Mouse (Mus musculus): ENCODE data around the gene Fras1. TPM values are rescaled to one million over a fixed set of nuclear protein-coding genes. Genes with fewer than 3 reads are reported as not detected.

Fras1 gene
- polyA plus RNA-seq, 1 experiment from 2014 or later: 30.5 TPM

- DNase-seq (no peak), ATAC-seq (ENCODE audit: insufficient read depth) (no peak)
- Histone ChIP-seq H3K27me3 (ENCODE audit: insufficient read depth, low read length) (no peaks in the 10 kb centered on the region), H3K27ac (ENCODE audit: low read depth) (no peak overlapping the region), H3K4me3 (ENCODE audit: low read depth, low read length) (no peak overlapping the region), H3K4me2 (no peak overlapping the region), H3K36me3 (ENCODE audit: insufficient read depth) (0 out of 2 replicates have a peak, but pooled peaks cover 3% of the 10 kb centered on the region), H3K4me1 (ENCODE audit: insufficient read depth) (no peaks in the 10 kb centered on the region), H3K9me3 (ENCODE audit: low read depth, low read length) (no peaks in the 10 kb centered on the region), H3K9ac (no peak overlapping the region)
- WGBS: 82% methylated on average over 2 of the region's 2 CpGs
- TF ChIP-seq CTCF (IDR thresholded peaks at IDR 0.05; ENCODE audit: low read depth): no peak
Measured at GRCm38 (mm10) chr5:96641297-96641696, 267.5 kb downstream of the Fras1 start.

- Histone ChIP-seq H3K9ac (no peak overlapping the region), H3K4me3 (ENCODE audit: low read depth, low read length) (no peak overlapping the region), H3K27me3 (ENCODE audit: insufficient read depth, low read length) (no peaks in the 10 kb centered on the region), H3K36me3 (ENCODE audit: insufficient read depth) (peaks cover 3% of the 10 kb centered on the region; the same call in 1 of the 2 replicates), H3K27ac (ENCODE audit: low read depth) (no peak overlapping the region), H3K4me2 (no peak overlapping the region), H3K4me1 (ENCODE audit: insufficient read depth) (no peaks in the 10 kb centered on the region), H3K9me3 (ENCODE audit: low read depth, low read length) (no peaks in the 10 kb centered on the region)
- TF ChIP-seq CTCF (IDR thresholded peaks at IDR 0.05; ENCODE audit: low read depth): no peak
- WGBS: 88% methylated on average over 4 of the region's 4 CpGs
- no peak for DNase-seq
- ATAC-seq (ENCODE audit: insufficient read depth): no peak
Measured at GRCm38 (mm10) chr5:96675676-96676075, 301.9 kb downstream of the Fras1 start.

- Histone ChIP-seq H3K4me2 (no peak overlapping the region), H3K27ac (ENCODE audit: low read depth) (no peak overlapping the region), H3K9me3 (ENCODE audit: low read depth, low read length) (no peaks in the 10 kb centered on the region), H3K9ac (no peak overlapping the region), H3K4me3 (ENCODE audit: low read depth, low read length) (no peak overlapping the region), H3K4me1 (ENCODE audit: insufficient read depth) (no peaks in the 10 kb centered on the region), H3K27me3 (ENCODE audit: insufficient read depth, low read length) (no peaks in the 10 kb centered on the region), H3K36me3 (ENCODE audit: insufficient read depth) (peaks cover 3% of the 10 kb centered on the region; the same call in 1 of the 2 replicates)
- DNase-seq (peak; percentile 85), ATAC-seq (ENCODE audit: insufficient read depth) (no peak)
- peak; percentile 65 for TF ChIP-seq CTCF (IDR thresholded peaks at IDR 0.05; ENCODE audit: low read depth)
- WGBS: 28% methylated on average over 2 of the region's 2 CpGs
Measured at GRCm38 (mm10) chr5:96677498-96677897, 303.7 kb downstream of the Fras1 start.

- no peak for ATAC-seq (ENCODE audit: insufficient read depth)
- no peak for TF ChIP-seq CTCF (IDR thresholded peaks at IDR 0.05; ENCODE audit: low read depth)
- Histone ChIP-seq H3K4me2 (no peak overlapping the region), H3K9me3 (ENCODE audit: low read depth, low read length) (no peaks in the 10 kb centered on the region), H3K27me3 (ENCODE audit: insufficient read depth, low read length) (no peaks in the 10 kb centered on the region), H3K4me1 (ENCODE audit: insufficient read depth) (no peaks in the 10 kb centered on the region), H3K4me3 (ENCODE audit: low read depth, low read length) (no peak overlapping the region), H3K36me3 (ENCODE audit: insufficient read depth) (peaks cover 9% of the 10 kb centered on the region; the same call in 1 of the 2 replicates), H3K9ac (no peak overlapping the region), H3K27ac (ENCODE audit: low read depth) (no peak overlapping the region)
- 58% methylated on average over 3 of the region's 3 CpGs for WGBS
- no peak for DNase-seq
Measured at GRCm38 (mm10) chr5:96681085-96681484, 307.3 kb downstream of the Fras1 start.

- Histone ChIP-seq H3K4me1 (ENCODE audit: insufficient read depth) (no peaks in the 10 kb centered on the region), H3K36me3 (ENCODE audit: insufficient read depth) (peaks cover 6% of the 10 kb centered on the region; the same call in 1 of the 2 replicates), H3K9me3 (ENCODE audit: low read depth, low read length) (no peaks in the 10 kb centered on the region), H3K9ac (no peak overlapping the region), H3K27me3 (ENCODE audit: insufficient read depth, low read length) (no peaks in the 10 kb centered on the region), H3K27ac (ENCODE audit: low read depth) (no peak overlapping the region), H3K4me3 (ENCODE audit: low read depth, low read length) (no peak overlapping the region), H3K4me2 (no peak overlapping the region)
- DNase-seq (no peak), ATAC-seq (ENCODE audit: insufficient read depth) (no peak)
- TF ChIP-seq CTCF (IDR thresholded peaks at IDR 0.05; ENCODE audit: low read depth): no peak
- 54% methylated on average over 2 of the region's 2 CpGs for WGBS
Measured at GRCm38 (mm10) chr5:96682777-96683176, 309.0 kb downstream of the Fras1 start.

- peaks cover 6% of the 10 kb centered on the region; the same call in 1 of the 2 replicates for H3K36me3 ChIP-seq (ENCODE audit: insufficient read depth)
- no peak overlapping the region for H3K9ac ChIP-seq
- no peaks in the 10 kb centered on the region for H3K27me3 ChIP-seq (ENCODE audit: insufficient read depth, low read length)
- no peak overlapping the region for H3K4me2 ChIP-seq
- no peak for TF ChIP-seq CTCF (IDR thresholded peaks at IDR 0.05; ENCODE audit: low read depth)
- ATAC-seq (ENCODE audit: insufficient read depth): no peak
- no peaks in the 10 kb centered on the region for H3K9me3 ChIP-seq (ENCODE audit: low read depth, low read length)
- DNase-seq: no peak
- 85% methylated on average over 2 of the region's 2 CpGs for WGBS
- H3K4me3 ChIP-seq (ENCODE audit: low read depth, low read length): no peak overlapping the region
- H3K27ac ChIP-seq (ENCODE audit: low read depth): no peak overlapping the region
- no peaks in the 10 kb centered on the region for H3K4me1 ChIP-seq (ENCODE audit: insufficient read depth)
Measured at GRCm38 (mm10) chr5:96688885-96689284, 315.1 kb downstream of the Fras1 start.

- TF ChIP-seq CTCF (IDR thresholded peaks at IDR 0.05; ENCODE audit: low read depth): no peak
- DNase-seq: no peak
- Histone ChIP-seq H3K27ac (ENCODE audit: low read depth) (no peak overlapping the region), H3K9me3 (ENCODE audit: low read depth, low read length) (no peaks in the 10 kb centered on the region), H3K27me3 (ENCODE audit: insufficient read depth, low read length) (no peaks in the 10 kb centered on the region), H3K4me1 (ENCODE audit: insufficient read depth) (no peaks in the 10 kb centered on the region), H3K4me2 (no peak overlapping the region), H3K4me3 (ENCODE audit: low read depth, low read length) (no peak overlapping the region), H3K36me3 (ENCODE audit: insufficient read depth) (peaks cover 5% of the 10 kb centered on the region; the same call in 1 of the 2 replicates), H3K9ac (no peak overlapping the region)
- no peak for ATAC-seq (ENCODE audit: insufficient read depth)
- WGBS: 67% methylated on average over 8 of the region's 8 CpGs
Measured at GRCm38 (mm10) chr5:96698972-96699371, 325.2 kb downstream of the Fras1 start.

Data from lung, embryonic 14.5 days (tissue).